Mouse (Mus musculus): ENCODE data around the gene Lce1b. TPM values are rescaled to one million over a fixed set of nuclear protein-coding genes. Genes with fewer than 3 reads are reported as not detected.

The Lce1b gene
- polyA plus RNA-seq, 1 experiment from 2014 or later, result not detected

DNA sequence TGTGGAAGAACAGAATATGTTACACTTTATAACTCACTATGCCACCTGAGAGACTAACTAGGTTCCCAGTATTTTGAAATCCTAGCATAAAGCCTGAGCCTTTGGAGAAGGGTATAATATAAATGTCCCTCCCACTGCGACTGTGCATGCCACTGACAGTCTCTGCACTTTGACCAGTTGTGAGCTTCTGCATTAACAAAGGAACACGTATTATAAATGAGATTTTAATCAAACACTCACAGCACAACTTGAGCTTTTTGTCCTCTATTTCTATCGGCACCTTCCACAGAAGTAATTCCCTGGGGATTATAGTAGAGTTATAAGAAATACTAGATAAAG is 18.1 kb downstream of the Lce1b start:
- H3K4me3 ChIP-seq (ENCODE audit: low read depth, low read length), result no peak overlapping the region
- H3K9ac ChIP-seq (replicated peaks; ENCODE audit: low read depth, low read length), result no peak overlapping the region
- H3K4me1 ChIP-seq (ENCODE audit: control insufficient read depth, insufficient read depth, low read length), result no peaks in the 10 kb centered on the region
- H3K4me2 ChIP-seq (replicated peaks; ENCODE audit: low read depth, low read length), result no peak overlapping the region
- no peaks in the 10 kb centered on the region for H3K36me3 ChIP-seq (ENCODE audit: control insufficient read depth, insufficient read depth, low read length)
- no peak for ATAC-seq (ENCODE audit: insufficient number of reproducible peaks, insufficient read depth, low FRiP score, low read depth)
- H3K27me3 ChIP-seq (ENCODE audit: control insufficient read depth, insufficient read depth, low read length), result no peaks in the 10 kb centered on the region
- H3K9me3 ChIP-seq (ENCODE audit: control insufficient read depth, low read depth, low read length), result no peaks in the 10 kb centered on the region
- 68% methylated on average over 3 of the region's 3 CpGs for WGBS
- H3K27ac ChIP-seq (ENCODE audit: low read length), result no peak overlapping the region

GRCm38 (mm10) chr3:92637745-92638652 is 18.7 kb downstream of the Lce1b start:
- Histone ChIP-seq H3K27ac (ENCODE audit: low read length) (no peak overlapping the region), H3K9me3 (ENCODE audit: control insufficient read depth, low read depth, low read length) (no peaks in the 10 kb centered on the region), H3K9ac (replicated peaks; ENCODE audit: low read depth, low read length) (no peak overlapping the region), H3K4me2 (replicated peaks; ENCODE audit: low read depth, low read length) (no peak overlapping the region), H3K4me3 (ENCODE audit: low read depth, low read length) (no peak overlapping the region), H3K36me3 (ENCODE audit: control insufficient read depth, insufficient read depth, low read length) (no peaks in the 10 kb centered on the region), H3K4me1 (ENCODE audit: control insufficient read depth, insufficient read depth, low read length) (no peaks in the 10 kb centered on the region), H3K27me3 (ENCODE audit: control insufficient read depth, insufficient read depth, low read length) (no peaks in the 10 kb centered on the region)
- no peak for ATAC-seq (ENCODE audit: insufficient number of reproducible peaks, insufficient read depth, low FRiP score, low read depth)
- WGBS, result 47% methylated on average over 1 of the region's 1 CpGs

- no peaks in the 10 kb centered on the region for H3K27me3 ChIP-seq (ENCODE audit: control insufficient read depth, insufficient read depth, low read length)
- no peak within 1 kb of the TSS for H3K27ac ChIP-seq (ENCODE audit: low read length)
- H3K4me1 ChIP-seq (ENCODE audit: control insufficient read depth, insufficient read depth, low read length), result no peaks in the 10 kb centered on the region
- no peak for ATAC-seq (ENCODE audit: insufficient number of reproducible peaks, insufficient read depth, low FRiP score, low read depth)
- H3K36me3 ChIP-seq (ENCODE audit: control insufficient read depth, insufficient read depth, low read length), result no peaks in the 10 kb centered on the region
- H3K4me2 ChIP-seq (replicated peaks; ENCODE audit: low read depth, low read length), result no peak within 1 kb of the TSS
- no peak within 1 kb of the TSS for H3K9ac ChIP-seq (replicated peaks; ENCODE audit: low read depth, low read length)
- no peak within 1 kb of the TSS for H3K4me3 ChIP-seq (ENCODE audit: low read depth, low read length)
- 55% methylated on average over 2 of the region's 2 CpGs for WGBS
- H3K9me3 ChIP-seq (ENCODE audit: control insufficient read depth, low read depth, low read length), result no peaks in the 10 kb centered on the region
Observed at GRCm38 (mm10) chr3:92621560-92621959, 35.2 kb downstream of the Lce1b start, which contains the start of gene Lce6a. Gene Lce6a (minus strand): TSS chr3:92621660.

DNA sequence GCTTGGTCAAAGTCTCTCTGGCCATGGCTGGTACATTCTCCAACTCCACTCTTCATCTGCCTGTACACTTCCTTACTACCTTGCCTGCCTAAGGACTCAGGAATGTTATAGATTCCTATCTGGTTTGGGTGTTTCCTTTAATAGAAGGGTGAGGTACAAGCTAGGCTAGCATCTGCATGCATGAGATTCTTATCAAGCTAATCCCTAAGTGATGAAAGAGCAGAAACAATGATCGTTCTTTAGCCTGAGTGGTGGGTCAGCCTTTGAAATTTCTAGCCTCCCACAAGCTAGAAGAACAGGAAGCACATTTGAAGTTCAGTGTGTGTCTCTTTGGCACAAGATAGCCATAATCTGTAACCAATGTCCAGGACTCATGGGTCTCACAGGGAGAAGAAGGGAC is 46.9 kb downstream of the Lce1b start:
- H3K27ac ChIP-seq (ENCODE audit: low read length), result no peak overlapping the region
- WGBS, result 54% methylated on average over 1 of the region's 1 CpGs
- no peaks in the 10 kb centered on the region for H3K27me3 ChIP-seq (ENCODE audit: control insufficient read depth, insufficient read depth, low read length)
- H3K4me2 ChIP-seq (replicated peaks; ENCODE audit: low read depth, low read length), result no peak overlapping the region
- no peaks in the 10 kb centered on the region for H3K36me3 ChIP-seq (ENCODE audit: control insufficient read depth, insufficient read depth, low read length)
- no peaks in the 10 kb centered on the region for H3K4me1 ChIP-seq (ENCODE audit: control insufficient read depth, insufficient read depth, low read length)
- H3K9me3 ChIP-seq (ENCODE audit: control insufficient read depth, low read depth, low read length), result no peaks in the 10 kb centered on the region
- H3K9ac ChIP-seq (replicated peaks; ENCODE audit: low read depth, low read length), result no peak overlapping the region
- no peak overlapping the region for H3K4me3 ChIP-seq (ENCODE audit: low read depth, low read length)
- ATAC-seq (ENCODE audit: insufficient number of reproducible peaks, insufficient read depth, low FRiP score, low read depth), result no peak

GRCm38 (mm10) chr3:92607392-92607791 is 49.3 kb downstream of the Lce1b start, which contains the start of gene 2210017I01Rik:
Gene 2210017I01Rik (minus strand): TSS chr3:92607492.
- H3K9me3 ChIP-seq (ENCODE audit: control insufficient read depth, low read depth, low read length), result no peaks in the 10 kb centered on the region
- no peak within 1 kb of the TSS for H3K4me3 ChIP-seq (ENCODE audit: low read depth, low read length)
- no peaks in the 10 kb centered on the region for H3K4me1 ChIP-seq (ENCODE audit: control insufficient read depth, insufficient read depth, low read length)
- no peak for ATAC-seq (ENCODE audit: insufficient number of reproducible peaks, insufficient read depth, low FRiP score, low read depth)
- no peaks in the 10 kb centered on the region for H3K27me3 ChIP-seq (ENCODE audit: control insufficient read depth, insufficient read depth, low read length)
- H3K36me3 ChIP-seq (ENCODE audit: control insufficient read depth, insufficient read depth, low read length), result no peaks in the 10 kb centered on the region
- no peak within 1 kb of the TSS for H3K27ac ChIP-seq (ENCODE audit: low read length)
- H3K4me2 ChIP-seq (replicated peaks; ENCODE audit: low read depth, low read length), result no peak within 1 kb of the TSS
- no peak within 1 kb of the TSS for H3K9ac ChIP-seq (replicated peaks; ENCODE audit: low read depth, low read length)

Other genes with a start within 250 kb of the Lce1b start
- gene Sprr2i, start 248.9 kb downstream of the Lce1b start, polyA plus RNA-seq (2014; fragmentation: Nextera tagmentation; extraction: Ambion mirVana), result not detected in 2 replicates
- gene Sprr2j-ps, start 238.8 kb downstream of the Lce1b start, polyA plus RNA-seq (2014; fragmentation: Nextera tagmentation; extraction: Ambion mirVana), result not detected in 2 replicates
- 5.8 and 7.5 TPM in 2 replicates for gene Gm9774, start 227.5 kb downstream of the Lce1b start, polyA plus RNA-seq (2014; fragmentation: Nextera tagmentation; extraction: Ambion mirVana)
- not detected in 2 replicates for gene Sprr2k, start 224.3 kb downstream of the Lce1b start, polyA plus RNA-seq (2014; fragmentation: Nextera tagmentation; extraction: Ambion mirVana)
- gene Sprr1b, start 218.1 kb downstream of the Lce1b start, polyA plus RNA-seq (2014; fragmentation: Nextera tagmentation; extraction: Ambion mirVana), result not detected in 2 replicates
- 0.20 and 0.97 TPM in 2 replicates for gene Sprr3, start 198.2 kb downstream of the Lce1b start, polyA plus RNA-seq (2014; fragmentation: Nextera tagmentation; extraction: Ambion mirVana)
- 26.0 and 31.7 TPM in 2 replicates for gene Sprr1a, start 171.0 kb downstream of the Lce1b start, polyA plus RNA-seq (2014; fragmentation: Nextera tagmentation; extraction: Ambion mirVana)
- not detected in 2 replicates for gene Sprr4, start 156.4 kb downstream of the Lce1b start, polyA plus RNA-seq (2014; fragmentation: Nextera tagmentation; extraction: Ambion mirVana)
- not detected in 2 replicates for gene 2310046K23Rik, start 122.4 kb downstream of the Lce1b start, polyA plus RNA-seq (2014; fragmentation: Nextera tagmentation; extraction: Ambion mirVana)
- gene Ivl, start 83.2 kb downstream of the Lce1b start, polyA plus RNA-seq (2014; fragmentation: Nextera tagmentation; extraction: Ambion mirVana), result 0.25 and 0.52 TPM in 2 replicates
- gene Smcp, start 67.9 kb downstream of the Lce1b start, polyA plus RNA-seq (2014; fragmentation: Nextera tagmentation; extraction: Ambion mirVana), result not detected in 2 replicates
- gene 2210017I01Rik, start 49.4 kb downstream of the Lce1b start, polyA plus RNA-seq (2014; fragmentation: Nextera tagmentation; extraction: Ambion mirVana), result not detected in 2 replicates
- gene Lce6a, start 35.3 kb downstream of the Lce1b start, polyA plus RNA-seq (2014; fragmentation: Nextera tagmentation; extraction: Ambion mirVana), result not detected in 2 replicates
- not detected in 2 replicates for gene Lce1a1, start 8.6 kb downstream of the Lce1b start, polyA plus RNA-seq (2014; fragmentation: Nextera tagmentation; extraction: Ambion mirVana)
- not detected in 2 replicates for gene Lce1a2, start 13.4 kb upstream of the Lce1b start, polyA plus RNA-seq (2014; fragmentation: Nextera tagmentation; extraction: Ambion mirVana)
- gene Lce1c, start 22.3 kb upstream of the Lce1b start, polyA plus RNA-seq (2014; fragmentation: Nextera tagmentation; extraction: Ambion mirVana), result not detected in 2 replicates
- not detected in 2 replicates for gene Lce1d, start 30.3 kb upstream of the Lce1b start, polyA plus RNA-seq (2014; fragmentation: Nextera tagmentation; extraction: Ambion mirVana)
- not detected in 2 replicates for gene Lce1e, start 52.1 kb upstream of the Lce1b start, polyA plus RNA-seq (2014; fragmentation: Nextera tagmentation; extraction: Ambion mirVana)
- gene Lce1f, start 63.4 kb upstream of the Lce1b start, polyA plus RNA-seq (2014; fragmentation: Nextera tagmentation; extraction: Ambion mirVana), result not detected in 2 replicates
- gene Gm38119, start 82.2 kb upstream of the Lce1b start, polyA plus RNA-seq (2014; fragmentation: Nextera tagmentation; extraction: Ambion mirVana), result not detected in 2 replicates
- gene Lce1g, start 95.4 kb upstream of the Lce1b start, polyA plus RNA-seq (2014; fragmentation: Nextera tagmentation; extraction: Ambion mirVana), result not detected in 2 replicates
- gene Lce1h, start 108.1 kb upstream of the Lce1b start, polyA plus RNA-seq (2014; fragmentation: Nextera tagmentation; extraction: Ambion mirVana), result not detected in 2 replicates
- gene Lce1i, start 122.0 kb upstream of the Lce1b start, polyA plus RNA-seq (2014; fragmentation: Nextera tagmentation; extraction: Ambion mirVana), result not detected in 2 replicates
- not detected in 2 replicates for gene Lce1j, start 133.6 kb upstream of the Lce1b start, polyA plus RNA-seq (2014; fragmentation: Nextera tagmentation; extraction: Ambion mirVana)
- not detected in 2 replicates for gene Lce1k, start 151.0 kb upstream of the Lce1b start, polyA plus RNA-seq (2014; fragmentation: Nextera tagmentation; extraction: Ambion mirVana)
- gene Kprp, start 170.3 kb upstream of the Lce1b start, polyA plus RNA-seq (2014; fragmentation: Nextera tagmentation; extraction: Ambion mirVana), result 0.15 TPM in 1 of 2 replicates, not detected in the other
- gene Lce1l, start 194.4 kb upstream of the Lce1b start, polyA plus RNA-seq (2014; fragmentation: Nextera tagmentation; extraction: Ambion mirVana), result not detected in 2 replicates
- not detected in 2 replicates for gene 2310050C09Rik, start 213.3 kb upstream of the Lce1b start, polyA plus RNA-seq (2014; fragmentation: Nextera tagmentation; extraction: Ambion mirVana)

All from stomach, embryonic 14.5 days (tissue).